Mouse (Mus musculus) myocyte (in vitro differentiated cells): ENCODE data around the gene Comt.

Source experiments
- MYOG ChIP-seq, 3 experiments: IDR thresholded peaks; one replicate each; pipeline ENCODE4 v1.6.1; 2011; ENCODE audit warnings: control low read depth in 2 of 3, low read depth in 2 of 3, mild to moderate bottlenecking in 2 of 3; ENCODE audit not compliant: insufficient read length in 2 of 3, control insufficient read depth in 1 of 3, insufficient read depth in 1 of 3
- POLR2A ChIP-seq: IDR thresholded peaks from one replicate; pipeline ENCODE4 v1.6.1; 2011; ENCODE audit warnings: low read depth, mild to moderate bottlenecking, control low read depth, moderate library complexity; ENCODE audit not compliant: insufficient read length
- POLR2AphosphoS2 ChIP-seq: IDR thresholded peaks from one replicate; pipeline ENCODE4 v1.6.1; 2011; ENCODE audit warnings: low read depth, control low read depth; ENCODE audit not compliant: insufficient read length
- TCF12 ChIP-seq: IDR thresholded peaks from one replicate; pipeline ENCODE4 v1.6.1; 2011; ENCODE audit warnings: mild to moderate bottlenecking, control low read depth; ENCODE audit not compliant: poor library complexity, insufficient read depth, severe bottlenecking

GRCm38 (mm10) chr16:18447243-18447642 lies 20.6 kb upstream of the Comt start:
- TF ChIP-seq POLR2A (no peak), POLR2AphosphoS2 (no peak), TCF12 (no peak), MYOG (IDR thresholded peaks at IDR 0.05; ENCODE audit: control insufficient read depth in 1 of 3, insufficient read depth in 1 of 3, insufficient read length in 2 of 3, low read depth in 2 of 3) (no peak)
